Mouse (Mus musculus) c-Kit-positive CD71-positive TER-119-positive erythroid progenitor cells, embryonic 14.5 days (primary cell): ENCODE measurements around the gene Dab2ip.

Source experiments
- DNase-seq: peaks from one replicate; pipeline ENCODE4 v3.0.0-alpha.2; 2013; ENCODE audit warnings: low spot score

Dab2ip gene

DNA sequence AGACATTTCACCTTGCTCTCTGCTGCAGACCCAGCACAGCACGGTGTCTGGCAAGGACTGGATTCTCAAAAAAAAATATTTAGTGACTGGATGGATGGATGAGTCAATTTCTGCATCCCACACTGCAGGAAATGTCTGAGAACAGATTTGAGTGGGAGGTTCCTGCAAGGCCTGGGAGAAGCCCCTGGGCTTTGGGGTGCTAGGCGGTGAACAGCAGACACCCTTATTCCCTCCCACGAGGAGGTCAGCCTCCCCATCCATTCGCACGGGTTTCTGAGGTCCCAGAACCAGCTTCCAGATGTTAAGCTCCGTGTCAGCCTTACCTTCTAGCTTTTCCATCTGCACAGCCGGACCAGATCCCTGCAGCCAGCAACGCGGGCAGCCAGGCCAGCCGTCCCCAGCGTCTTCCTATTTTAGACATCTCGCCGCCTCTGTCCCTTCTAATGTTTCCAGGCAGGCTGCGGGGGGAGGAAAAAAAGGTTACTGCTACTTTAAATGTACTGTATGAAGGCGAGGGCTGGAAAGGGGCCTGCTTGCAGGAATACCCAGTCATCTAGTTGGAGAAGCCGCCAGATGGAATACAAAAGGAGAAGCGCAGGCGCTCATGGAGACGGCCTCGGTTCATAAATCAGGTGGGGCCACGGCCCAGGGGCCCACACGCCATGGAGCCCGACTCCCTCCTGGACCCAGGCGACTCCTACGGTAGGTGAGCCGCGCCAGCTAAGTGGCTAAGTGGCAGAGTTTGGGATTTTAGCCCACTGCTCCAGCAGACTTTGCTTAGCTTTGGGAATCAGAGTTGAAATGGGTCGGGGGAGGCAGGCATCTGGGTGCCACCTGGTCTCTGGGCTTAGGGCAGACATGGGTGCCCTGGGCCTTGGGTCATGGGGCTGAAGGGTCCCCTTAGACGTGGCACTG, at the start of gene Dab2ip:
Gene Dab2ip, plus strand, starts transcription at position 356 of the 915 bp plus-strand sequence.
- DNase-seq, result no peak

GRCm38 (mm10) chr2:35508597-35509342, 49.3 kb upstream of the Dab2ip start:
- no peak for DNase-seq

- DNase-seq, result no peak
Observed at GRCm38 (mm10) chr2:35509343-35509667, 48.8 kb upstream of the Dab2ip start.

- DNase-seq, result no peak
Observed at GRCm38 (mm10) chr2:35509888-35510287, 48.2 kb upstream of the Dab2ip start.

GRCm38 (mm10) chr2:35510920-35511319, 47.1 kb upstream of the Dab2ip start:
- DNase-seq, result no peak

DNA sequence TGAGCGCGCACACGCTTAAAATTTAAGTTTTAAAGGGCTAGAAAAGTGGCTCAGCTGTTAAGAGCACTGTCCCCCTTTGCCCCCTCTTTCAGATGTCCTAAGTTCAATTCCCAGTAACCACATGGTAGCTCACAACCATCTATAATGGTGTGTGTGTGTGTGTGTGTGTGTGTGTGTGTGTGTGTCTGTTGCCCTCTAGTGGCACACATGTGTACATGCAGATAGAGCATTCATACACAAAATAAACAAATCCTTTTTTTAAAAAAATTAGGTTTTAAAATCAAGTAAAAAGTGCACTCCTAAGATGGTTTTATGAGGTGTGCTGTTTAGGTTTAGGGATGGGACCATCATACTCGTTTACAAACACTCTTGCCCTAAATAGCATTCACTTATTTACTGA, 45.8 kb upstream of the Dab2ip start:
- no peak for DNase-seq

DNA sequence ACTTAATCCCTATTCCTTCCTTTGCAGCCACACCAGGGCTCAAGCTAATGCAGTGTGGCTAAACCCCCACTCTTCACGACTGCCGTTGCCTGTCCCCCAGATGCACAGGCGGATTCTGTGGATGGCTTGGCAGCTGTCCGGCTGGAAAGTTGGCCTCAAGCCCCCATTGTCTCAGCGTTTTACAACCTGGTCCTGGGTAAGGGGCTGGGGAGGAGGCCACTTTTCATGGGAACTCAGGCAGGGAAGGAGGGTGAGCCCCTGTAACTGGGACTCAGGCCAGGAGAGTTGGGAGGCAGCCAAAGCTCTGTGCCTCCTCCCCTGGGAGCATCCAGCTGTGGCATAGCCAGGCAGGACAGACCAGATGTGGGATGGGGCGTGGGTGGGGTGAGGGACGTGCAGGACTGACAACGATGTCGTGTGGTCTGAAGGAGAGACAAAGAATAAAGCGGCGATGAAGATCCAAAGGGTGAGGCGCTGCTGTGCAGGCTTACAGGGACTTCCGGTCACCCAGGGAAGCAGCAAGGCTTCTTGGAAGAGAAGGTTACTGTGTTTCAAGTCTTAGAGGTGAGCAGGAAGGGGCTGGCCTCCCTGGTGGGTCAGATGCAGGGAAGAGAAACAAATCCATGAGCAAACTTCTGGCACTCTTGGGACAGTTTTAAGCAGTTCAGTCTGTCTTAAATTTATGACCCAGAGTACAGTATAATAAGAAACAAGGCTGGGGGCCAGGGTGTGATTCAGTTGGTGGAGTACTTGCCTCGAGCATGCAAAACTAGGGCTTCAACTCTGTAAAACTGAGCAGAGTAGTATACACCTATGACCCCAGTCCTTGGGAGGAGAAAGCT, 43.8 kb upstream of the Dab2ip start:
- DNase-seq, result no peak

DNA sequence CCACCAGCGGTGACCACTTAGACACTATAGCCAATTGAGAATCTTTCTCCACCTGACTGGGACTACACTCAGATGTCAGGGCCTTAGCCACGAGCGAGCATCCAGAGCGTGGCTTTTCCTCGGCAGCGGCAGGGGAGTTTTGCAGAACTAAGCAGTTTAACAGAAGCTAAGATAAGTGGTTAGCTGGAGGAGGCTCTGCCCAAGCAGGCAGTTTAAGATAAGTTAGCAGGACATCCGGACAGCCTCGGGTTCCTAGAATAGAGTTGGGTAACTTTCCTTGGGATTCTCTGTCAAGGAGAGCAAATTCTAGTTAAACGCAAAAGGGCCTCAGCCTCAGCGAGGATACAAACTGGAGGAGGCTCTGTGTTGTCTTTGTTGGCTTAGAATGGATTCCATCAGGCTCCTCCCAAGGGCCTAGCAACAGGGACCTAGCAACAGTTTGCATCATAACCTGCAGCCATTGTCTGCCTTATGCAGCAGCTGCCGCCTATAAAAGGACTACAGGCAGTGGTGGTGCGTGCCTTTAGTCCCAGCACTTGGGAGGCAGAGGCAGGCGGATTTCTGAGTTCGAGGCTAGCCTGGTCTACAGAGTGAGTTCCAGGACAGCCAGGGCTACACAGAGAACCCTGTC, 31.3 kb upstream of the Dab2ip start:
- peak; percentile 66 for DNase-seq

GRCm38 (mm10) chr2:35529086-35529485, 29.0 kb upstream of the Dab2ip start:
- DNase-seq, result no peak

GRCm38 (mm10) chr2:35529856-35530255, 28.2 kb upstream of the Dab2ip start:
- DNase-seq, result no peak

- DNase-seq, result no peak
Observed at GRCm38 (mm10) chr2:35530732-35531131, 27.3 kb upstream of the Dab2ip start.

GRCm38 (mm10) chr2:35533646-35534045, 24.4 kb upstream of the Dab2ip start:
- DNase-seq, result no peak

DNA sequence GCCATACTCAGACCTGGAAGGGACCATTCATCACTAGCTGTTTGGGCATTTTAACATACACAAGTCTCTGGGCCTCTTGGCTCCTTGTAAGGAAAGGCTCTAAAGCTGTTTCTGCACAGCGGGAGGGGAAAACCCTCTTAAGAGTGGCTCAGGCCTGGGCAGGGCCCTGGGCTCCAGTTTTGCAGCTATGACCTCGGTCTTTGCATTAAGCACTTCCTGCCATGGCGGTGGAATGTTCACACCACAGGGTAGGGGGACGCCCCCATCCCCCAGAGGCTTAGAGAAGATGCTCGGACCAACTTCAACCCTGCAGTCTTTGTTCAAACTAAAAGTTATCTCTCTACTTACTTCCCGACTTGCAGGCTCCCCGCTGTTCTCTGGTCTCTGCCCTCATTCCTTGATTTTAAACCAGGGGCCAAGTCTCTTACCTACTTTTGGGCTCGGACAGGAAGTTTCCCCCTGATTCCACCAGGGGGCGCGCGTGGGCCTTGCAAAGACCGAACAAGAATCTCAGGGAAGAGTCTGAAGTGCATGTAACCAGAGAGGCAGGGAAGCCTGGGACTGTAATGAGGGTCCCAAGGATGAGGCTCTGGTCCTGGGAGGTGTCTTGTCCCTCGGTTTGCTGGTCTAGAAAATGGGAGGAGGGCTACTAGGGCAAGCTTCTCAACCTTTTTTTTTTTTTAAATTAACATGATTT, 18.6 kb upstream of the Dab2ip start:
- DNase-seq, result peak; percentile 75

DNA sequence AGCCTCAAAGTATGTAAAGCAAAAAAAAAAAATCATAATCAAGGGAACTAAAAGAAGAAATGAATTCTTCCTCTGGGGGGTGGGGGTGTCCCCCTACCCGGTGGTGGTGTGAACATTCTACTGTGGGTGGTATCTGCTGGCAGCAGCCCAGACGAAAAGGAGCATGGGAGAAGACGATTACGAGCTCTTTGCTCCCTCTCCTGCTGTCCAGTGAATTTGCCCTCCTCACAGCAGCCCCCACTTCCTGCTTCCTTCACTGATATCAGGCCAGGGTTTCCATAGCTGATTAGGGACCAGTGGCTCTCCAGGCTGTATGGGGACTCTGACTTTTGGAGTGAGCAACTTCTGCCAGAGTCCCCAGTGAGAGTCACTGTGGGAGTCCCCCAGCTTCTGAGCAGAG, 17.3 kb upstream of the Dab2ip start:
- no peak for DNase-seq

- DNase-seq, result peak; percentile 26
Observed at GRCm38 (mm10) chr2:35544717-35545116, 13.3 kb upstream of the Dab2ip start.

- no peak for DNase-seq
Observed at GRCm38 (mm10) chr2:35545125-35545590, 12.9 kb upstream of the Dab2ip start.

GRCm38 (mm10) chr2:35546462-35546861, 11.6 kb upstream of the Dab2ip start:
- DNase-seq, result no peak

DNA sequence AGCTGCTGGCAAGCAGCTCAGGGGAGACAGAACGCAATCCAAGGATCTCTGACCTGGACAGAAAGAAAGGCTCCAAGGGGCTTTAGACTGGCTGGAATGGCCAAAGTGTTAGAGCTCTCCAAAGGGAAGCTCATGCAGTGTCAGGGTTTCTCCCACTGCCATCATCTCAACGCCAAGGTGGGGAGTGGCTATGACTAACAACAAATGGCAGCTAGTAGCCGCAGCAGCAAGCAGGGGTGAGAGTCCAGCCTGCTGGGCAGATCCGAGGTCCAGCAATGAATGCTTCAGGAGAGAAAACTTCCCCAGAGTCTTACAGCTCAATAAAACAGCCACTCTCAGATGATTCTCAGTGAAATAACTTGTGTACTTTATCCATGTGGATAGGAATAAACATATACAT, 8.9 kb upstream of the Dab2ip start:
- DNase-seq, result no peak

DNA sequence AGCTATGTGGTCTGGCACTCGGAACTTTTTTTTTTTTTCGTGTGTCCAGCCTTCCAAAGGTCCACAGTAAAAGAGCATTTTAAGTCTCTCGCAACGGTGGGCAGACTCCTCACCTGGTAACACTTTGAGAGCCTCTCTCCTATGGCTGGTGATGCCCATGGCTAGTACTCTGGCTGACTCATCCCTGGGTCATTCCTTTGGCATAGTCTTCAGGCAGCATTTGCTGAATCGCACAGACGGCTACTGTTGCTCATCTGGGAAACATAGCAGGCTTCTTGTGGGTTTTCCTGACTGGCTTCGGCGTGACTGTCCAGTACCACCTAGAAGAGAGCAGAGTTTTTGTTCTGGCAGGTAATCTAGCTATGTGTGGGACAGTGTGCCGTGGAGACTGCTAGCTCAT, 8.0 kb upstream of the Dab2ip start:
- no peak for DNase-seq

GRCm38 (mm10) chr2:35556918-35557486, 1.1 kb upstream of the Dab2ip start:
- DNase-seq, result no peak
